Mouse (Mus musculus) midbrain, embryonic 13.5 days (tissue): Measurements from ENCODE around the gene Klhl40. TPM values are rescaled to one million over a fixed set of nuclear protein-coding genes. Genes with fewer than 3 reads are reported as not detected.

Source experiments
- ATAC-seq: fragments of 200-750 bp; cut with Nextera tagmentation; 2 replicates; pipeline ENCODE4 v1.8.0; 2017; ENCODE audit warnings: mild to moderate bottlenecking, moderate TSS enrichment, moderate library complexity
- H3K27ac ChIP-seq: fragments of 300-500 bp; sonication (generic); 2 replicates; pipeline ENCODE4 v1.5.1; 2015; ENCODE audit warnings: inconsistent platforms, mild to moderate bottlenecking, moderate library complexity
- H3K27me3 ChIP-seq: fragments of 300-500 bp; sonication (generic); 2 replicates; pipeline ENCODE4 v1.6.1; 2015; ENCODE audit warnings: mild to moderate bottlenecking, inconsistent platforms
- H3K36me3 ChIP-seq: fragments of 300-500 bp; sonication (generic); 2 replicates; pipeline ENCODE4 v1.6.1; 2015; ENCODE audit warnings: mild to moderate bottlenecking, inconsistent platforms
- H3K4me1 ChIP-seq: fragments of 300-500 bp; sonication (generic); replicated peaks from 2 replicates; pipeline ENCODE4 v1.6.1; 2015; ENCODE audit warnings: inconsistent platforms
- H3K4me2 ChIP-seq: fragments of 300-500 bp; sonication (generic); replicated peaks from 2 replicates; pipeline ENCODE4 v1.6.1; 2015; ENCODE audit warnings: moderate library complexity, mild to moderate bottlenecking, inconsistent platforms
- H3K4me3 ChIP-seq: fragments of 300-500 bp; sonication (generic); replicated peaks from 2 replicates; pipeline ENCODE4 v1.5.1; 2015; ENCODE audit warnings: mild to moderate bottlenecking, inconsistent platforms
- H3K9ac ChIP-seq: fragments of 300-500 bp; sonication (generic); replicated peaks from 2 replicates; pipeline ENCODE4 v1.6.1; 2015; ENCODE audit warnings: mild to moderate bottlenecking, inconsistent platforms
- H3K9me3 ChIP-seq: fragments of 300-500 bp; sonication (generic); 2 replicates; pipeline ENCODE4 v1.6.1; 2016; ENCODE audit warnings: mild to moderate bottlenecking, inconsistent platforms
- WGBS: fragments of 180-500 bp; shearing (Covaris S2); methylation state at CpG from one replicate; pipeline ENCODE4 v1.1.7; 2015; 5-methylcytosine and 5-hydroxymethylcytosine counted together
- polyA plus RNA-seq: library from polyadenylated mRNA; unstranded; fragments of >200 nt; fragmentation: Nextera tagmentation; extraction: Ambion mirVana; gene quantifications from 2 replicates; pipeline ENCODE4 v1.2.1, GENCODE M21; 2015

Gene Klhl40
- polyA plus RNA-seq, 1 experiment from 2014 or later: 0.69 TPM

GRCm38 (mm10) chr9:121761091-121761665, 16.2 kb upstream of the Klhl40 start:
- peak overlapping the region; percentile 96 for H3K4me2 ChIP-seq
- H3K9ac ChIP-seq: peak overlapping the region; percentile 93
- H3K4me3 ChIP-seq: peak overlapping the region; percentile 80
- 65% methylated on average over 10 of the region's 10 CpGs for WGBS
- peaks cover 37% of the 10 kb centered on the region for H3K4me1 ChIP-seq
- H3K36me3 ChIP-seq: peaks cover 54% of the 10 kb centered on the region
- H3K27me3 ChIP-seq: no peaks in the 10 kb centered on the region
- H3K27ac ChIP-seq: no peak overlapping the region
- no peaks in the 10 kb centered on the region for H3K9me3 ChIP-seq
- ATAC-seq: no peak

DNA sequence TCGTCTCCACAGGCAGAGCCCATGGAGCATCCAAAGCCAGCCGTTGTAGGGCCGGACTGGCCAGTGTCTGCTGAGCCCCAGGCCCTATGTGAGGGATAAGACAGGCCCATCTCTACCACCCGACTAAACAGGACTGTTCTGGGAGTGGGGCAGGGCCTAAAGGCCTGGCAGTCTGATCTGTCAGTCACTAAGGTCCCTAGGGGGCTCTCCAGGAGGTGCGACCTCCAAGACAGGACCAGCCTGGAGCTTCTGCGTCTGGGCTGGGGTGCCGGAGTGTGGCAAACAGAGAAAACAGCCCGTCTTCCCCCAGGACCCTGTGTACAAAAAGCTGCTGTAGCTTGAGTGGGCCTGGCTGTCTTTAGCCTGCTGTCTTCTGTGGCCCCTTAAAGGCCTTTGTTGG, 15.6 kb upstream of the Klhl40 start:
- Histone ChIP-seq H3K36me3 (peaks cover 56% of the 10 kb centered on the region), H3K4me1 (peaks cover 37% of the 10 kb centered on the region), H3K9me3 (no peaks in the 10 kb centered on the region), H3K27me3 (no peaks in the 10 kb centered on the region), H3K27ac (no peak overlapping the region), H3K4me2 (no peak overlapping the region), H3K4me3 (no peak overlapping the region), H3K9ac (peak overlapping the region; percentile 93; the same call in 1 of the 2 replicates)
- no peak for ATAC-seq
- 53% methylated on average over 8 of the region's 8 CpGs for WGBS

DNA sequence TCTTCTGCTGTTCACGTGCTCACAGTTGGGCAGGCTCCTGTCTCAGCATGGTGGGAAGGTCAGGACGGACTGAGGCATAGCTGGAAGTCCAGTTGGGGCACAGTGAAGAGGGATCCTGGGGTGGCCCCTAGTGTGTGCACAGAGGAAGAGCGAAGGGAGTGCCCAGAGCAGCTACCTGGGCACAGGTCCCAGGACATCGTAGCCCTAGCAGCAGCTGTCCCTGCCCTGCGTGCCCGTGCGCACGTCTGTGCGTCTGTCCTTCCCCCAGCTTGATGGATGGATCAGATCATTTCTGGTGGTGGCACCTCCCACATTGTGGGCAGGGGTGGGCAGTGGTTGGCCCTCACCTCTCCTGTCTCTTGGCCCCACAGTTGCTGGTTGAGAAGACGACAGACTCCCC, 15.2 kb upstream of the Klhl40 start:
- Histone ChIP-seq H3K27me3 (no peaks in the 10 kb centered on the region), H3K9ac (no peak overlapping the region; the same call in 1 of the 2 replicates), H3K27ac (no peak overlapping the region), H3K4me2 (no peak overlapping the region), H3K4me3 (no peak overlapping the region), H3K4me1 (peaks cover 37% of the 10 kb centered on the region), H3K36me3 (peaks cover 56% of the 10 kb centered on the region), H3K9me3 (no peaks in the 10 kb centered on the region)
- ATAC-seq: no peak
- 89% methylated on average over 10 of the region's 10 CpGs for WGBS

GRCm38 (mm10) chr9:121762761-121763160, 14.6 kb upstream of the Klhl40 start:
- no peak overlapping the region for H3K4me2 ChIP-seq
- H3K4me3 ChIP-seq: no peak overlapping the region
- no peaks in the 10 kb centered on the region for H3K27me3 ChIP-seq
- no peak for ATAC-seq
- peaks cover 32% of the 10 kb centered on the region for H3K4me1 ChIP-seq
- H3K9me3 ChIP-seq: no peaks in the 10 kb centered on the region
- 88% methylated on average over 25 of the region's 25 CpGs for WGBS
- no peak overlapping the region for H3K9ac ChIP-seq
- no peak overlapping the region for H3K27ac ChIP-seq
- peaks cover 58% of the 10 kb centered on the region for H3K36me3 ChIP-seq

DNA sequence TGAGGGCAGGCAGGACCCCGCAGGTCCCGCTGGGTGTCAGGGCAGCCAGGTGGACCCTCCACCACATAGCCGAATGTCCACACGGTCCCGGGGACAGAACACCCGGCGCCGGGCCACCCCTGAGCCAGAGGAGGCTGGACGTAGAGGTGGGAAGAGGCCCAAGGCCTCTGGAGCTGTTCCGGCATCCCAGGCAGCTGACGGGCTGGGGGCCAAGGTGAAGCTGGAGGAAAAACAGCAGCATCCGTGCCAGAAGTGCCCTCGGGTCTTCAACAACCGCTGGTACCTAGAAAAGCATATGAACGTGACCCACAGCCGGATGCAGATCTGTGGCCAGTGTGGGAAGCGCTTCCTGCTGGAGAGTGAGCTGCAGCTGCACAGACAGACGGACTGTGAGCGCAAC, 13.7 kb upstream of the Klhl40 start:
- H3K36me3 ChIP-seq: peaks cover 65% of the 10 kb centered on the region
- 90% methylated on average over 19 of the region's 19 CpGs for WGBS
- H3K9ac ChIP-seq: no peak overlapping the region
- no peak overlapping the region for H3K4me3 ChIP-seq
- H3K4me1 ChIP-seq: peaks cover 23% of the 10 kb centered on the region
- H3K4me2 ChIP-seq: no peak overlapping the region
- H3K27me3 ChIP-seq: no peaks in the 10 kb centered on the region
- ATAC-seq: no peak
- H3K27ac ChIP-seq: no peak overlapping the region
- no peaks in the 10 kb centered on the region for H3K9me3 ChIP-seq

DNA sequence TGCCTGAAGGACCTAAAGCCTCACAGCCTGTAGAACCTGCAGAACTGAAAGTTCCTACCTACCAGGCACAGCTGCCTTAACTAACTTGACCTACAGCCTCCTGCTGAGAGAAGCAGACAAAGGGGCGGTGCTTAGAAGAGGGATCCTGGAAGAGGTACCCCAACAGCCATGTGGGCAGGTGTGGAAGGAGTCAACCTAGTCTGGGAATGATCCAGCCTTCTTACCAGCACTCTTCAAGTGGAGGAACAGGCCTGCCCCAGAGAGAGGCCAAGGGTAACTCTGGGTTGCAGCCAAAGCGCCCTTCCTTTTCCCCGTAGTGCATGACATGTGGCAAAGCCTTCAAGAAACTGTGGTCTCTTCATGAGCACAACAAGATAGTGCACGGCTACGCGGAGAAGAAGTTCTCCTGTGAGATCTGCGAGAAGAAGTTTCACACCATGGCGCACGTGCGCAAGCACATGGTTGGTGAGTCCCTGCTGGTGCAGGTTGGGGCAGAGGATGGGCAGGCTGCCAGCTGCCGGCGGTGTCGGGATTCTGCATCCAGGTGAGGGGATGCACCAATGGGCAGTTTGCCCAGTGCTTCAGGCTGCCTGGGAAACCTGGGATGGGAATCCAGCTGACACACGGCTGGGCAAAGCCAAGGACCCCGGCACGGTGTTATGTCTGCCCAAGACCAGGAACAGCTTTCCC, 12.1 kb upstream of the Klhl40 start:
- H3K36me3 ChIP-seq: peaks cover 69% of the 10 kb centered on the region
- H3K9me3 ChIP-seq: no peaks in the 10 kb centered on the region
- no peak overlapping the region; the same call in 1 of the 2 replicates for H3K27ac ChIP-seq
- WGBS: 93% methylated on average over 16 of the region's 16 CpGs
- H3K4me3 ChIP-seq: no peak overlapping the region
- no peak for ATAC-seq
- no peak overlapping the region for H3K4me2 ChIP-seq
- H3K27me3 ChIP-seq: no peaks in the 10 kb centered on the region
- no peak overlapping the region for H3K9ac ChIP-seq
- peaks cover 18% of the 10 kb centered on the region for H3K4me1 ChIP-seq

- WGBS: 73% methylated on average over 5 of the region's 5 CpGs
- H3K9ac ChIP-seq: no peak overlapping the region
- H3K4me2 ChIP-seq: no peak overlapping the region
- peaks cover under 1% of the 10 kb centered on the region for H3K4me1 ChIP-seq
- no peaks in the 10 kb centered on the region for H3K9me3 ChIP-seq
- no peak for ATAC-seq
- H3K27me3 ChIP-seq: peaks cover 12% of the 10 kb centered on the region
- peaks cover 17% of the 10 kb centered on the region for H3K36me3 ChIP-seq
- H3K4me3 ChIP-seq: no peak overlapping the region
- H3K27ac ChIP-seq: no peak overlapping the region; the same call in 1 of the 2 replicates
Observed at GRCm38 (mm10) chr9:121772412-121772811, 5.0 kb upstream of the Klhl40 start.

GRCm38 (mm10) chr9:121775951-121776350, 1.5 kb upstream of the Klhl40 start:
- Histone ChIP-seq H3K4me3 (no peak overlapping the region), H3K9me3 (no peaks in the 10 kb centered on the region), H3K4me2 (no peak overlapping the region), H3K9ac (no peak overlapping the region), H3K27ac (no peak overlapping the region), H3K36me3 (no peaks in the 10 kb centered on the region), H3K4me1 (peaks cover 12% of the 10 kb centered on the region), H3K27me3 (peaks cover 44% of the 10 kb centered on the region)
- no peak for ATAC-seq
- 81% methylated on average over 10 of the region's 10 CpGs for WGBS

GRCm38 (mm10) chr9:121776511-121776910, 896 bp upstream of the Klhl40 start:
- peaks cover 44% of the 10 kb centered on the region for H3K27me3 ChIP-seq
- WGBS: 90% methylated on average over 7 of the region's 7 CpGs

DNA sequence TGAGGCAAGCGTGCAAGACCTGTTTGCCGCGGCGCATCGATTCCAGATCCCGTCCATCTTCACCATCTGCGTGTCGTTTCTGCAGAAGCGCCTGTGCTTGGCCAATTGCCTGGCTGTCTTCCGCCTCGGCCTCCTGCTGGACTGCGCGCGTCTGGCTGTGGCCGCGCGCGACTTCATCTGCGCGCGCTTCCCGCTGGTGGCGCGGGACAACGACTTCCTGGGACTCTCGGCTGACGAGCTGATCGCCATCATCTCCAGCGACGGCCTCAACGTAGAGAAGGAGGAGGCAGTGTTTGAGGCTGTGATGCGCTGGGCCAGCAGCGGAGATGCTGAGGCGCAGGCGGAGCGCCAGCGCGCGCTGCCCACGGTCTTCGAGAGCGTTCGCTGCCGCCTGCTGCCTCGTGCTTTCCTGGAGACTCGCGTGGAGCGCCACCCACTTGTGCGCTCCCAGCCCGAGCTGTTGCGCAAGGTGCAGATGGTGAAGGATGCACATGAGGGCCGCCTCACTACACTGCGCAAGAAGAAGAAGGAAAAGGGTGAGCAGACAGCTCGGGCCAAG, 738 bp downstream of the Klhl40 start:
- no peaks in the 10 kb centered on the region for H3K36me3 ChIP-seq
- H3K4me2 ChIP-seq: peak overlapping the region; percentile 60
- ATAC-seq: peak; percentile 64
- no peak overlapping the region for H3K27ac ChIP-seq
- no peaks in the 10 kb centered on the region for H3K9me3 ChIP-seq
- peak overlapping the region; percentile 48; the same call in 1 of the 2 replicates for H3K9ac ChIP-seq
- H3K27me3 ChIP-seq: peaks cover 44% of the 10 kb centered on the region
- H3K4me1 ChIP-seq: peaks cover 12% of the 10 kb centered on the region
- peak overlapping the region; percentile 36 for H3K4me3 ChIP-seq
- WGBS: 15% methylated on average over 54 of the region's 54 CpGs

More at GRCm38 (mm10) chr9:121776511-121776910, 896 bp upstream of the Klhl40 start:
- no peak for ATAC-seq
- Histone ChIP-seq H3K4me1 (peaks cover 12% of the 10 kb centered on the region), H3K9me3 (no peaks in the 10 kb centered on the region), H3K4me2 (no peak overlapping the region), H3K36me3 (no peaks in the 10 kb centered on the region), H3K27ac (no peak overlapping the region), H3K4me3 (no peak overlapping the region), H3K9ac (no peak overlapping the region)

DNA sequence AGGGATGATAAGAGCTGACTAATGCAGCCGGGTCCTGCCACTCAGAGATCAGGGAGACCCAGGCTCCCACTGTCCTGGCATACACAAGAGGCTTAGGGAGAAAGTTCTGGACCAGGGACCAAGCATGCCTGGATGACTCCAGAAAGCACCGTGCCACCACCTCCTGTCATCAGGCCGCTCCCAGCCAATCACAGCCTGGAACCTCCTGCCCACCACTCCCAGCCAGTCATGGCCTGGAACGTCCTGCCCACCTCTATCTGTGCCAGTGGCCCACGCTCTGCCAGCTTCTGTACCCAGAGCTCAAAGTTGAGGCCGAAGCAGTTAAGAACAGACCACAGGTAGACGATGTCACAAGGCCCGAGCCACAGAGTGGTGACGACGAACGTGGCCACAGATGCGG, 7.4 kb downstream of the Klhl40 start:
- ATAC-seq: no peak
- H3K27ac ChIP-seq: no peak overlapping the region
- WGBS: 92% methylated on average over 12 of the region's 12 CpGs
- H3K4me1 ChIP-seq: no peaks in the 10 kb centered on the region
- peaks cover 9% of the 10 kb centered on the region for H3K27me3 ChIP-seq
- no peak overlapping the region for H3K4me3 ChIP-seq
- H3K9ac ChIP-seq: no peak overlapping the region
- H3K36me3 ChIP-seq: no peaks in the 10 kb centered on the region
- no peaks in the 10 kb centered on the region for H3K9me3 ChIP-seq
- no peak overlapping the region for H3K4me2 ChIP-seq

GRCm38 (mm10) chr9:121785261-121785660, 7.9 kb downstream of the Klhl40 start:
- no peak overlapping the region for H3K9ac ChIP-seq
- H3K4me3 ChIP-seq: no peak overlapping the region
- no peaks in the 10 kb centered on the region for H3K36me3 ChIP-seq
- peaks cover 5% of the 10 kb centered on the region; the same call in 1 of the 2 replicates for H3K27me3 ChIP-seq
- H3K4me2 ChIP-seq: no peak overlapping the region
- 84% methylated on average over 8 of the region's 8 CpGs for WGBS
- ATAC-seq: no peak
- no peak overlapping the region for H3K27ac ChIP-seq
- no peaks in the 10 kb centered on the region for H3K9me3 ChIP-seq
- H3K4me1 ChIP-seq: no peaks in the 10 kb centered on the region
